Mouse (Mus musculus) hindbrain, embryonic 15.5 days (tissue): ENCODE measurements around the gene Pigt. TPM values are rescaled to one million over a fixed set of nuclear protein-coding genes. Genes with fewer than 3 reads are reported as not detected.

ENCODE experiments used
- ATAC-seq: fragments of 200-750 bp; cut with Nextera tagmentation; 2 replicates; pipeline ENCODE4 v1.8.0; 2017; ENCODE audit warnings: low read depth, moderate number of reproducible peaks, moderate TSS enrichment; ENCODE audit not compliant: low FRiP score
- H3K27ac ChIP-seq: fragments of 300-500 bp; sonication (generic); replicated peaks from 2 replicates; pipeline ENCODE4 v1.5.1; 2015; ENCODE audit warnings: mild to moderate bottlenecking, inconsistent platforms
- H3K27me3 ChIP-seq: fragments of 300-500 bp; sonication (generic); 2 replicates; pipeline ENCODE4 v1.6.1; 2015; ENCODE audit warnings: control low read depth, inconsistent platforms
- H3K36me3 ChIP-seq: fragments of 300-500 bp; sonication (generic); 2 replicates; pipeline ENCODE4 v1.6.1; 2015; ENCODE audit warnings: control low read depth, inconsistent platforms
- H3K4me1 ChIP-seq: fragments of 300-500 bp; sonication (generic); replicated peaks from 2 replicates; pipeline ENCODE4 v1.6.1; 2015; ENCODE audit warnings: control low read depth, inconsistent platforms
- H3K4me2 ChIP-seq: fragments of 300-500 bp; sonication (generic); 2 replicates; pipeline ENCODE4 v1.6.1; 2015; ENCODE audit warnings: moderate library complexity, mild to moderate bottlenecking, inconsistent platforms
- H3K4me3 ChIP-seq: fragments of 300-500 bp; sonication (generic); 2 replicates; pipeline ENCODE4 v1.5.1; 2015; ENCODE audit warnings: mild to moderate bottlenecking, inconsistent platforms
- H3K9ac ChIP-seq: fragments of 300-500 bp; sonication (generic); 2 replicates; pipeline ENCODE4 v1.6.1; 2015; ENCODE audit warnings: inconsistent platforms
- H3K9me3 ChIP-seq: fragments of 300-500 bp; sonication (generic); 2 replicates; pipeline ENCODE4 v1.6.1; 2016; ENCODE audit warnings: control low read depth, inconsistent platforms
- WGBS: fragments of 180-500 bp; shearing (Covaris S2); methylation state at CpG from one replicate; pipeline ENCODE4 v1.1.7; 2015; 5-methylcytosine and 5-hydroxymethylcytosine counted together
- polyA plus RNA-seq: library from polyadenylated mRNA; unstranded; fragments of >200 nt; fragmentation: Nextera tagmentation; extraction: Ambion mirVana; gene quantifications from 2 replicates; pipeline ENCODE4 v1.2.1, GENCODE M21; 2015

The Pigt gene
- polyA plus RNA-seq, 1 experiment from 2014 or later, result 103 TPM

DNA sequence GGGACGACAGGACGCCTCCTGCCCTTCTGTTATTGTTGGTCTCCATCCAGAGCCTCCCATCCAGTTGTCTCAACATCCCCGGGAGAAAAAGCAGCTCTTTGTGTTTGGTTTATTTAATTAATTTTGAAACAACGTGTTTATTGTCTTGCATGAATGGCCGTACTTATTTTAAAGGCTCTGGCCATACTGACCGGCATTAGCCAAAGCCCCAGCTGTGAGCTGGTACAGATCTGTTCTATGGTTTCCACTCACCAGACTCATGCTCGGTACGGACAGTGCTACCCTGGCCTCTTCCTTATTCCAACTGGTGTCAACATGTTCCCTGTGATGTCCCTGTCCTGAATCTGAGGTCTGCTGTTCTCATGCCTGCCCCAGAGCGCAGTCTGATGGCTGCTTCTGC, 18.6 kb downstream of the Pigt start:
- Histone ChIP-seq H3K27me3 (no peaks in the 10 kb centered on the region), H3K4me1 (no peaks in the 10 kb centered on the region), H3K27ac (no peak overlapping the region), H3K4me2 (no peak overlapping the region), H3K9me3 (no peaks in the 10 kb centered on the region), H3K36me3 (no peaks in the 10 kb centered on the region), H3K9ac (no peak overlapping the region), H3K4me3 (no peak overlapping the region)
- no peak for ATAC-seq
- 77% methylated on average over 9 of the region's 9 CpGs for WGBS

DNA sequence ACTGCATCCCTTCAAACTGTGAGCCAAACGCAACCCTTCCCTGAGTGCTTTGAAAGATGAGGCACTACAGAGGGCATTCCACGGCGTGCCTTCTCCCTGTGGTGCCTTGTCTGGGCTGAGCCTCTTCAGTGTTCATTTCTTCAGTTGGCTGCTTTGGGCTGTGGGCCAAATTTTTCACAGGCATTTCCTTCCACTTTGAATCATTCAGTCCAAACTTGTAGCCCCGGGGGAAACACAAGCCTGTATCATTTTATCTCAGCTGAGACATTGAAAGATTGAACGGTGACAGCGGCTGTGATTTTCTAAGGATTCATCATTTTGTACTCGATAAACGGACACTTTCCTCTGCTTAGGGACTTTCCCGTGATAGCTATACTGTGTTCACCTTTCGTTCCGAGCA, 19.3 kb downstream of the Pigt start:
- Histone ChIP-seq H3K4me3 (no peak overlapping the region), H3K9me3 (no peaks in the 10 kb centered on the region), H3K36me3 (no peaks in the 10 kb centered on the region), H3K27me3 (no peaks in the 10 kb centered on the region), H3K9ac (no peak overlapping the region), H3K4me2 (no peak overlapping the region), H3K4me1 (no peaks in the 10 kb centered on the region), H3K27ac (no peak overlapping the region)
- no peak for ATAC-seq
- WGBS, result 83% methylated on average over 11 of the region's 11 CpGs

DNA sequence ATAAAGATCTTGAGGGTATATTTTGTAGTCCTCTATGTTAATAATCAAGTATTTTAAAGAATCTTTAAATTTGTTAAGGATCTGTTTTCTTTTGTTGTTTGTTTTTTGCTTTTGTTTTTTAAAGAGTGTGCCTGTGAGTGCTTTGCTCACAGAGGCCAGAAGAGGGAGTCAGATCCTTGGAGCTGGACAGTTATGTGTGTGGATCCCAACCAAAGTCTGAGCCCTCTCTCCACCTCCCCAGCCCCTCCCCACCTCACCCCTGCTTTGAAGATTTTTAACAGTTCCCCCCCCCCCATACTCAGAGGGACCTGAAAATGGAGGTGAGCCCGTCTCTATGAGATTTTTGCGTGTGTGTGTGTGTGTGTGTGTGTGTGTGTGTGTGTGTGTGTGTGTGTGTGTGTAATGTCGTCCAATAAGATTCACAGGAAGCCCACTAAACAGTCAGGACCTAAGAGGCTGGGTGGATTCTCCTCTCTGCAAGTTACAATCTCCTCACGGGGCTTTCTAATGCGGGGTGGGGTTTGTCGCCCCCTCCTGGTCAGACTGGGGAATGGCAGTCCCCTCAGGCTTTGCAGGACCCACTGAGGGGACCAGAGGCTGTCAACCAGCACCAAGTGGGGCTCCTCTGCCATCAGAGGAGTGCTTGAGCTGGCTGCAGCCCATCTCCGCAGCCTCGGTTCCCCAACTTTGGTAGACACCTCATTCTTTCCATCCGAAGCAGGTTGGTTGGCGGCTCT, 20.3 kb downstream of the Pigt start:
- Histone ChIP-seq H3K4me3 (no peak overlapping the region), H3K4me1 (no peaks in the 10 kb centered on the region), H3K9me3 (no peaks in the 10 kb centered on the region), H3K27me3 (no peaks in the 10 kb centered on the region), H3K4me2 (no peak overlapping the region), H3K36me3 (no peaks in the 10 kb centered on the region), H3K27ac (no peak overlapping the region), H3K9ac (no peak overlapping the region)
- WGBS, result 29% methylated on average over 10 of the region's 10 CpGs
- no peak for ATAC-seq

DNA sequence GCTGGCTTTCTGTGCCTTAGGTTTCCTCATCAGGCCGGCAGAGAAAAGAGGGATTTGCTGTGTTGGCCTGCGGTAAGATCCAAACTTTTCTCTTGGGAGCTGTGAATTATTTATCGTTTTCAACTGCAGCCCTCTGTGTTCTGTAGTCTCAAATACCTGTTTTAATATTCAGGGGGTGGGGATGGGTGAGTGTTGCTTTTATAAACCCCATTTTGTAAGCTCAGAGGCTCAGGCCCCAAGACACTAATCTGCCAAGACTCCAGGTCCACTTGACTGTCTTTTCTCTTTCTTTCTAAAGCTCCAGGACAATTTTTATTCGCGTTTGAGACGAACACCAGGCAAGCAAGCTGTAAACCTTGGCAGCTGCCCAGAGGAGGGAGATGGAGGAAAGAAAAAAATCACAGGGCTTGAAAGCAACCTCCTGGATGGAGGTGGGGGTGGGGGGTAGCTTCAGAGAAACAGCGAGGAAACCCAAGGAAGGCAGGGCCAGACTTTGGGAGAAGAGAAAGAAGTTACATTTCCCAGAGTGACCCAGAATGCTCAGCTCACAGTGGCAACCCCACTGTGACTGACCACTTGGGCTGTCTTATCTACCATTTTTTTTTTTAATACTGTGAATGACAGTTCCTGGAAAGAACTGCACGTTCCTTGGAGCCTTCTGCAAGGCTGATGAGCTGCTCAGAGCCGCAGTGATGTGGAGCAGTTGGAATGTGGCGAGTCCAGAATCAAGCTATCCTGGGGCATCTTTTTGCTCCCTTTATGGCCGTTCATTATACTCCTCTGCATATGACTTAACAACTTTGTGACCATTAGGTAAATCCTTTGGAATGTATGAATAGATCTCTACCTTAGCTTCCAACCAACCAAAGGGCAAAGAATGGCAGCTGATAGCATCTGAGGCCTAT, 21.2 kb downstream of the Pigt start:
- Histone ChIP-seq H3K4me3 (no peak overlapping the region), H3K9me3 (no peaks in the 10 kb centered on the region), H3K9ac (no peak overlapping the region), H3K27me3 (no peaks in the 10 kb centered on the region), H3K27ac (no peak overlapping the region), H3K36me3 (no peaks in the 10 kb centered on the region), H3K4me2 (no peak overlapping the region), H3K4me1 (no peaks in the 10 kb centered on the region)
- no peak for ATAC-seq
- WGBS, result 60% methylated on average over 11 of the region's 11 CpGs

DNA sequence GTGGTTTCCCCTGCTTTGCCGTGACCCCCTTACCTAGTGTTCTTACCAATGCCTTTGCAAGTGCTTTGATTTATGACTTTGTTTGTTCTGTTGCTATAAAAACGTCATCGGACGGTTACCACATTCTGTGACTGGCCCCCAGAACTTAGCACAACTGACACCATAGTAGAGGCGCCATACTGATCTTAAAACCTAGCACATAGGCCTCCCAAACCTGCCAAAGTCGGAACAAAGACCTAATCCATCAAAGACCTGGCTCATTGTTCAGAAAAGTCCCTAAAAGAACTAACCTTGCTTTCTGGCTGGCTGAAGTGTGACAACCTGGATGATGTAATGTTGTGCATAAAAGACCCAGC, 21.8 kb downstream of the Pigt start:
- no peak overlapping the region for H3K4me2 ChIP-seq
- H3K9me3 ChIP-seq, result no peaks in the 10 kb centered on the region
- no peaks in the 10 kb centered on the region for H3K36me3 ChIP-seq
- 82% methylated on average over 6 of the region's 6 CpGs for WGBS
- H3K27me3 ChIP-seq, result no peaks in the 10 kb centered on the region
- H3K4me1 ChIP-seq, result no peaks in the 10 kb centered on the region
- H3K4me3 ChIP-seq, result no peak overlapping the region
- no peak overlapping the region for H3K27ac ChIP-seq
- no peak for ATAC-seq
- H3K9ac ChIP-seq, result no peak overlapping the region

DNA sequence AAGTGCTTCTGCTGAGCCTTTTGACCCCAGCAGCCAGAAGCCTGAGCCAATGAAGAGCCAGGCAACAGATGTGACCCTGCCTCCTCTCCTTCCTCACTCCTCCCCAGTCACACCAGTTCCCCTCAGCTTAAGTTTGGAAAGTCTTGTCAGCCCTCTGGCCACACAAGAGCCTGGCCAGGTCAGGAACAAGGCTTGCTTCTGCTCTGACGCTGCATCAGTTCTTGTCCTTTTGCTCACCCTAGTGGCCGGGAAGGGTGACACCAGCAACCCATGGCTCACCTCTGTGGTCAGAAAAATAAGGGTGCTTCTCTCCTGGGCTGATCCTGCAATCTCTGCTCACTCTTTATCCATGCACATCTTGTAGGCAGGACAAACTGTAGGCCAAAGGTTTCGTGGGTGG, 23.5 kb downstream of the Pigt start:
- no peaks in the 10 kb centered on the region for H3K4me1 ChIP-seq
- H3K4me3 ChIP-seq, result no peak overlapping the region
- no peak overlapping the region for H3K9ac ChIP-seq
- H3K9me3 ChIP-seq, result no peaks in the 10 kb centered on the region
- no peak overlapping the region for H3K27ac ChIP-seq
- H3K27me3 ChIP-seq, result no peaks in the 10 kb centered on the region
- H3K36me3 ChIP-seq, result no peaks in the 10 kb centered on the region
- WGBS, result 15% methylated on average over 3 of the region's 3 CpGs
- ATAC-seq, result no peak
- H3K4me2 ChIP-seq, result no peak overlapping the region

DNA sequence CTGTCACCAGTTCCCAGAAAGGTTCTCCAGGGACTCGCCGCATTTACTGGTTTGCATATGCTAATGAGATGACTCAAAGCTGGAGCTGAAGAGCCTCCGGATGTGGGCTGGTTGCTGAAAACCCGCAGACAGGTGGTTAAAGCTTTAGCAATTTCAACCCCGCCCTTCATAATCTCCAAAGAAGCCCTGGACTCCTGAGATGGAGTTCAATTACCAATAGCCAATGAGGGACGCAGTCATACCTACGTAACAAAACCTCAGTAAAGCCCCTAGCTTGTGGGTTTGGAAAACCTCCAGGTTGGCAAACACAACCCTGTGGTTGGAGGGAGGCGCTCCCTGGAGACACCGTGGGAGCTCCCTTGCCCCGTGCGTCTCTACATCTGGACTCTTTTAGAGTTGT, 24.5 kb downstream of the Pigt start:
- no peak overlapping the region for H3K9ac ChIP-seq
- H3K9me3 ChIP-seq, result no peaks in the 10 kb centered on the region
- H3K4me1 ChIP-seq, result no peaks in the 10 kb centered on the region
- H3K4me3 ChIP-seq, result no peak overlapping the region
- ATAC-seq, result no peak
- no peak overlapping the region for H3K4me2 ChIP-seq
- no peak overlapping the region for H3K27ac ChIP-seq
- H3K27me3 ChIP-seq, result no peaks in the 10 kb centered on the region
- WGBS, result 23% methylated on average over 11 of the region's 11 CpGs
- no peaks in the 10 kb centered on the region for H3K36me3 ChIP-seq

DNA sequence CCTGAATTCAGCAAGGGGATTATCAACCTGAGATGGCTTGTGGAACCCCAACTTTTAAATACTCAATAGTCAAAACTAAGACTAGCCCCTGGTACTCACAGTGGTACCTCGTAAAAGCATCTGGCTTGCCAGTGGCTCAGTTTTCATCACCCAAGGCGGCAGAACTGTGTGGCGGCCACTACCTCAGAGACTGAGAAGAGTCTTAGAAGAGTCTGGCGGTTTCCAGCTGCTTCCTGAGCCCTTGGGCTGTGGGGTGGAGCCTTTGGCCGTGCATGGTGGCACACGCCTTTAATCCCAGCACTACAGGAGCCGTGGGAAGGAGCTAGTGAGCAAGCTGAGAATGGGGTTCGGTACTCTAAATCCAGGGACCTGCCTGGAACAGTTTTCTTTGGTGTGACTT, 25.0 kb downstream of the Pigt start:
- no peaks in the 10 kb centered on the region for H3K27me3 ChIP-seq
- H3K4me2 ChIP-seq, result no peak overlapping the region
- WGBS, result 40% methylated on average over 8 of the region's 8 CpGs
- H3K4me3 ChIP-seq, result no peak overlapping the region
- no peaks in the 10 kb centered on the region for H3K9me3 ChIP-seq
- H3K36me3 ChIP-seq, result no peaks in the 10 kb centered on the region
- no peaks in the 10 kb centered on the region for H3K4me1 ChIP-seq
- no peak overlapping the region for H3K27ac ChIP-seq
- H3K9ac ChIP-seq, result no peak overlapping the region
- no peak for ATAC-seq

DNA sequence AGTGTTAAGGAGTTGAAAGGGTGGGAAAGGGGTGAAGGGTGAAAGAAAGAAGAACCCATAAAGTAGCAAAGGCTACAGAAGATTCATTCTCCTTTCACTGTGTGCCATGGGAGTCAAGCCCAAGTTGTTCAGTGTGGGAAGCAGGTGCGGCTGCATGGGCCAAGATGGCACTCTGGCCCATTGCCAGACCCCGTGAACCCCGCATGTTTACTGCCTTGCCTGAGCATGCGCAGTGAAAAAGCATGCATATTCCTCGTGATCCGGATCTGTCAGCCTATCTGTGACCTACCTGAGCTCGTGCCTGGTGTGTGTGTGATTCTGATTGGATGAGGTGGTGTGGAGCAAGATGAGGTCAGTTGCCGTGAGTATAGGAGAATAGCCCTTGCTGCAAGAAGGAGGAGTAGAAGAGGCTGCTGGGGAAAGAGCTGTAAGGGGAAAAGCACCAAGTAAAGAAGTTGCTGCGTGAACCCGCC, 26.0 kb downstream of the Pigt start:
- no peak overlapping the region for H3K4me2 ChIP-seq
- H3K27ac ChIP-seq, result no peak overlapping the region
- no peaks in the 10 kb centered on the region for H3K4me1 ChIP-seq
- H3K9me3 ChIP-seq, result no peaks in the 10 kb centered on the region
- no peak overlapping the region for H3K4me3 ChIP-seq
- H3K9ac ChIP-seq, result no peak overlapping the region
- WGBS, result 81% methylated on average over 10 of the region's 10 CpGs
- H3K27me3 ChIP-seq, result no peaks in the 10 kb centered on the region
- ATAC-seq, result no peak
- H3K36me3 ChIP-seq, result no peaks in the 10 kb centered on the region

DNA sequence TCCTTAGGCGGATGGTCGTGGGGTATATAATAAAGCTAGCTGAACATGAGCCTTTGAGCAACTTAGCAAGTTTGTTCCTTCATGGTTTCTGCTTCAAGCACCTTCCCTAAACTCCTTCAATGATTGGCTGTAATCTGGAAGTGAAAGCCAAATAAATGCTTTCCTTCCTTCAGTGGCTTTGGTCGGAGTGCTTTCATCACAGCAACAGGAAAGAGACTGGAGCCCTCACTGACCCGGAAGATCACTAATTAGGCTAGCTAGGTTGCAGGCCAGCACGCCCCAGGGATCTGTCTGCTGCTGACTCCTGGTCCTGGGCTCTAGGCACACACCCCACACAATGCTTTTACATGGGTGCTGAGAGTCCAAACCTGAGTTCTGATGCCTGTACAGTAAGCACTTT, 31.2 kb downstream of the Pigt start:
- Histone ChIP-seq H3K4me1 (no peaks in the 10 kb centered on the region), H3K9me3 (no peaks in the 10 kb centered on the region), H3K36me3 (no peaks in the 10 kb centered on the region), H3K9ac (no peak overlapping the region), H3K4me2 (no peak overlapping the region), H3K27me3 (no peaks in the 10 kb centered on the region), H3K27ac (no peak overlapping the region), H3K4me3 (no peak overlapping the region)
- 81% methylated on average over 5 of the region's 5 CpGs for WGBS
- ATAC-seq, result no peak

DNA sequence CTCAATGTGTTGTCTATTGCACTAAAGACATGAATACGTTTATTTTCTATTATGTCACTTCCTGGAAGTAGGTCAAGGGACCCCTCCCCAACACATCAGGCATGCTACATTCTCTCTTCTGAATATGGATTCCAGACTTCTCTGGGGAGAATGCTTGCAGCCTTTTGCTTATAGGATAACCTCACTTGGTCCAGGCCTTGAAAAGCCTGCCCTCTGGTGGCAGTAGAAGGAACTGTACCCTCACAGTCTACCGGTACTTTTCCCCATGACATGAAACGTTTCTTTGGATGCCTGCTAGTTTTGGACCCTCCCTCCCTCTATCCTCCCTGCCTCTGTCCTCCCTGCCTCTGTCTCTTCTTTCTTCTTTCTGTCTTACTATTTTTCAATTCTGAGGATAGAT, 33.8 kb downstream of the Pigt start:
- Histone ChIP-seq H3K9ac (no peak overlapping the region), H3K36me3 (no peaks in the 10 kb centered on the region), H3K4me1 (no peaks in the 10 kb centered on the region), H3K9me3 (no peaks in the 10 kb centered on the region), H3K27me3 (no peaks in the 10 kb centered on the region), H3K27ac (no peak overlapping the region), H3K4me2 (no peak overlapping the region), H3K4me3 (no peak overlapping the region)
- 8% methylated on average over 3 of the region's 3 CpGs for WGBS
- no peak for ATAC-seq

DNA sequence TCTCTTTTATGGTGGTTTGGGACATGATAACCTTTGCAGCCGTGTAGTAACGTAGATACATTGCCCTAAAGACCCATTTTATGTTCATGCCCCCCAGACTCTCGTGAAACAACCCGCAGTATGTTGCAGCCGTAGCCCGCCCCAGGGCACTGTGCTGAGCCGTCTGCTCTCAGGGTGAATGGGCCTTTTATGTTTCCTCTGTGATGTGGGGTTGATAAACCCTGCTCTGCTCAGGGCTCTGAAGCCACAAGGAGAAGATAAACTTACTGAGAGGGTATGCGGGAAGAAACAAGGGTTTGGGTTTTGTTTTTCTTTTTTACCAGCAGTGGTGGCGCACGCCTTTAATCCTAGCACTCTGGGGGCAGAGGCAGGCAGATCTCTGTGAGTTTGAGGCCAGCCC, 37.0 kb downstream of the Pigt start:
- H3K4me1 ChIP-seq, result no peaks in the 10 kb centered on the region
- no peaks in the 10 kb centered on the region for H3K9me3 ChIP-seq
- H3K9ac ChIP-seq, result no peak overlapping the region
- H3K4me3 ChIP-seq, result no peak overlapping the region
- H3K27ac ChIP-seq, result no peak overlapping the region
- no peaks in the 10 kb centered on the region for H3K27me3 ChIP-seq
- 73% methylated on average over 10 of the region's 10 CpGs for WGBS
- H3K4me2 ChIP-seq, result no peak overlapping the region
- no peaks in the 10 kb centered on the region for H3K36me3 ChIP-seq
- ATAC-seq, result no peak
